Mouse (Mus musculus) neural tube, embryonic 14.5 days (tissue): ENCODE measurements around the gene Zfp277. TPM values are rescaled to one million over a fixed set of nuclear protein-coding genes. Genes with fewer than 3 reads are reported as not detected.

ENCODE experiments used
- ATAC-seq: fragments of 200-750 bp; cut with Nextera tagmentation; 2 replicates; pipeline ENCODE4 v1.8.0; 2017; ENCODE audit warnings: low read depth, mild to moderate bottlenecking, moderate TSS enrichment, moderate library complexity
- H3K27ac ChIP-seq: fragments of 300-500 bp; sonication (generic); 2 replicates; pipeline ENCODE4 v1.5.1; 2014; ENCODE audit warnings: low read depth, mild to moderate bottlenecking, control low read depth, low read length, moderate library complexity, mixed read lengths
- H3K27me3 ChIP-seq: fragments of 300-500 bp; sonication (generic); 2 replicates; pipeline ENCODE4 v1.6.1; 2014; ENCODE audit warnings: low read length; ENCODE audit not compliant: control insufficient read depth, insufficient read depth
- H3K36me3 ChIP-seq: fragments of 300-500 bp; sonication (generic); 2 replicates; pipeline ENCODE4 v1.6.1; 2014; ENCODE audit warnings: low read length, mixed read lengths; ENCODE audit not compliant: control insufficient read depth, insufficient read depth
- H3K4me1 ChIP-seq: fragments of 300-500 bp; sonication (generic); 2 replicates; pipeline ENCODE4 v1.6.1; 2014; ENCODE audit warnings: low read length; ENCODE audit not compliant: control insufficient read depth, insufficient read depth
- H3K4me2 ChIP-seq: fragments of 300-500 bp; sonication (generic); 2 replicates; pipeline ENCODE4 v1.6.1; 2014; ENCODE audit warnings: mild to moderate bottlenecking, low read depth, low read length, control low read depth
- H3K4me3 ChIP-seq: fragments of 300-500 bp; sonication (generic); 2 replicates; pipeline ENCODE4 v1.5.1; 2014; ENCODE audit warnings: low read depth, low read length, control low read depth, mixed read lengths
- H3K9ac ChIP-seq: fragments of 300-500 bp; sonication (generic); replicated peaks from 2 replicates; pipeline ENCODE4 v1.6.1; 2014; ENCODE audit warnings: low read depth, mild to moderate bottlenecking, control low read depth, low read length, mixed read lengths
- H3K9me3 ChIP-seq: fragments of 300-500 bp; sonication (generic); 2 replicates; pipeline ENCODE4 v1.6.1; 2016; ENCODE audit warnings: low read length; ENCODE audit not compliant: control insufficient read depth
- WGBS: fragments of 180-500 bp; shearing (Covaris S2); extraction: QIAGEN DNeasy Blood & Tissue Kit; methylation state at CpG from one replicate; pipeline ENCODE4 v1.1.7; 2014; 5-methylcytosine and 5-hydroxymethylcytosine counted together
- polyA plus RNA-seq: library from polyadenylated mRNA; unstranded; fragments of >200 nt; fragmentation: Nextera tagmentation; extraction: Ambion mirVana; gene quantifications from 2 replicates; pipeline ENCODE4 v1.2.1, GENCODE M21; 2014

Zfp277 gene
- polyA plus RNA-seq, 1 experiment from 2014 or later: 30.6 TPM

DNA sequence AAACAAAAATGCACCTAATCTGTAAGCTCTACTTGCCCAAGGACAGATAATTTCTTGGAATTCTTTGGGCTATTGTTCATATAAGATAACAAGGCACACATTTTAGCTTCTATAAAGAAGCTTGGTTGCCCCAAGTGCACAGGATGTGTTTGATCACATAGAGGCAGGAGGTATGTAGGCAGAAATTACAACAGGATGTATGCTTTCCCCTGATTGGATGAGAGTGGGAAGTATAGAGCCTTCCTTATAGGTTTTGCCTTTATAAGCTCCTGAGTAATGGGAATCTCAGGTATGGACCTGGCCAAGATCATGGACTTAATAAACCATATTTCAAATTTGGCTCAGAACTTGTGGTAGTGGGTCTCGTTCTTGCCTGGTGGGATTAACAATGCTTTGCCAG is 20.7 kb downstream of the Zfp277 start:
- ATAC-seq: no peak
- no peak overlapping the region for H3K4me3 ChIP-seq
- H3K4me2 ChIP-seq: no peak overlapping the region
- no peaks in the 10 kb centered on the region for H3K4me1 ChIP-seq
- WGBS: 83% methylated on average over 1 of the region's 1 CpGs
- no peaks in the 10 kb centered on the region for H3K36me3 ChIP-seq
- H3K27me3 ChIP-seq: no peaks in the 10 kb centered on the region
- H3K27ac ChIP-seq: no peak overlapping the region
- H3K9ac ChIP-seq: no peak overlapping the region
- no peaks in the 10 kb centered on the region for H3K9me3 ChIP-seq

DNA sequence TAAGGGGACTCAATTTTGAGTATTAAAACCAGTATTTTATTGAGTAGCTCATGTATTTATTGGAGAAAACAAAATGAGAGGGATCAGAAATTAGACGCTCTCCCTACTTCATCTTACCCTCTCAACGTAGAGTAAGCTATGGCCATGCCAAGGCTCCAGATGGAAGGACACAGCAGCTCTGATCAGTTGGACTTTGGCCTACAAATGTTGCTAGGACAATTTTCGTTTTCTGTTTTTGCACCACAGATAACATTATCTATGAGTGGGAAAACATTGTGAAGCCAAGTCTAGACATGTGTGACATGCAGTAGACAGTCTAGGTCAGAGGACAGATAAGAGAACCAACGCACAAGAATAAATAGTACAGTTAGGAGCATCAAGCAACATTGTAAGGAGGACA is 28.4 kb downstream of the Zfp277 start:
- Histone ChIP-seq H3K4me1 (peaks cover 4% of the 10 kb centered on the region; the same call in 1 of the 2 replicates), H3K27ac (no peak overlapping the region), H3K9me3 (no peaks in the 10 kb centered on the region), H3K27me3 (no peaks in the 10 kb centered on the region), H3K36me3 (no peaks in the 10 kb centered on the region), H3K4me2 (no peak overlapping the region), H3K4me3 (no peak overlapping the region), H3K9ac (no peak overlapping the region)
- WGBS: 94% methylated on average over 4 of the region's 4 CpGs
- no peak for ATAC-seq

- ATAC-seq: peak; percentile 65; the same call in 1 of the 2 replicates
- H3K27me3 ChIP-seq: no peaks in the 10 kb centered on the region
- no peaks in the 10 kb centered on the region for H3K36me3 ChIP-seq
- H3K9ac ChIP-seq: 0 out of 2 replicates have a peak overlapping the region, but pooled peaks have one; percentile 11
- H3K9me3 ChIP-seq: no peaks in the 10 kb centered on the region
- H3K4me2 ChIP-seq: no peak overlapping the region
- 57% methylated on average over 8 of the region's 8 CpGs for WGBS
- H3K4me3 ChIP-seq: no peak overlapping the region
- H3K4me1 ChIP-seq: peaks cover 4% of the 10 kb centered on the region; the same call in 1 of the 2 replicates
- no peak overlapping the region for H3K27ac ChIP-seq
Measured at GRCm38 (mm10) chr12:40415312-40415925, 30.3 kb downstream of the Zfp277 start.

DNA sequence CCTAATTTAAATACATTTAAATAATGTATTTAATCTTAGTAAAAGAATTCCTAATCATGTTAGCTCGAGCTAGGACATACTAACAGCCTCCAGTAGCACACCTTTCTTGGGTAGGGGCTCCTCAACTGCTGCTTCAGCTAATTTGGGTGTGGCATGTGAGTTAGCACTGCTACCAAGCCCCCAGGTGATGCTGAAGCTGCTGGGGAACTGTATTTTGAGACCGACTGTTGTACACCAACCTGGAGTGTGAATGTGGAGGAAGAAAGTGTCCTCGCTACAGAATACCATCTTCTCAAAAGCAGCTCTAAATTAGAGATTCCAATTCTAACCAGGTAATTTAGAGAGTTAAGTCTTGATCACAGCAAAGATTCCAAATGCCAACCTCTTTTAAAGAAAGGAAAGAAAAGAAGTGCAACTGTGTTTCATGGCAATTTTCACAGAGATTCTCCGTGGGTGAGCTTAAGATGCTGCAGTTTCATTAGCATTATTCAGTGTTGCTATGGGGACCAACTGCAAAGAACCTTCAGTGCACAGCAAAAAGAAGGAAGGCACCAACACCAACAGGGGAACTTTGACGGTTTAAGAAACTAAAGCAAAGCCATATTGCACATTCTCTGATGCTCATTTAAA is 30.9 kb downstream of the Zfp277 start:
- Histone ChIP-seq H3K4me1 (peaks cover 4% of the 10 kb centered on the region; the same call in 1 of the 2 replicates), H3K9me3 (no peaks in the 10 kb centered on the region), H3K4me2 (0 out of 2 replicates have a peak overlapping the region, but pooled peaks have one; percentile 11), H3K27ac (peak overlapping the region; percentile 62), H3K9ac (no peak overlapping the region), H3K27me3 (no peaks in the 10 kb centered on the region), H3K4me3 (no peak overlapping the region), H3K36me3 (no peaks in the 10 kb centered on the region)
- peak; percentile 76; the same call in 1 of the 2 replicates for ATAC-seq
- 21% methylated on average over 5 of the region's 5 CpGs for WGBS

DNA sequence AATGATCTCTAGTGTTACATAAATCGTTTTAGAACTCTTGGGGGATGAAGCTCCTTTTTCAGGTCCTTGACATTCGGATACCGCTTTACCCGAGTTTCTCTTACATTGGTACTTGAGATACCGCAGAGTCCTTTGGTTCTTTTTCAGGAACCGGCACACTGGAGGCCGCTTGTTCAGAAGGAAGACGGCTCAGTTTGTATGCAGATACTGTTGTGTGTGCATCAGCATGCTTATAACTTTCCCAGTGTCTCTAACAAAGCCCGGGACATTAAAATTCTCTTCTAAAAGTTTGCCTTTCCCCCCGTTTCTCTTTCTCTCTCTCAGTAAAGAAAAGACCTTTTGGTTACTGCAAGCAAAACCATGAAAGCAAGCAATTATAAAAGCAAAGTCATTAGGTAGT is 45.9 kb downstream of the Zfp277 start:
- Histone ChIP-seq H3K27me3 (no peaks in the 10 kb centered on the region), H3K27ac (no peak overlapping the region), H3K9ac (no peak overlapping the region), H3K4me3 (no peak overlapping the region), H3K9me3 (no peaks in the 10 kb centered on the region), H3K4me1 (no peaks in the 10 kb centered on the region), H3K36me3 (no peaks in the 10 kb centered on the region), H3K4me2 (no peak overlapping the region)
- WGBS: 66% methylated on average over 10 of the region's 10 CpGs
- ATAC-seq: no peak

- H3K9me3 ChIP-seq: no peaks in the 10 kb centered on the region
- no peak overlapping the region for H3K9ac ChIP-seq
- no peaks in the 10 kb centered on the region for H3K36me3 ChIP-seq
- H3K4me2 ChIP-seq: no peak overlapping the region
- H3K27ac ChIP-seq: no peak overlapping the region
- no peak overlapping the region for H3K4me3 ChIP-seq
- WGBS: 92% methylated on average over 2 of the region's 2 CpGs
- no peaks in the 10 kb centered on the region for H3K4me1 ChIP-seq
- H3K27me3 ChIP-seq: no peaks in the 10 kb centered on the region
- no peak for ATAC-seq
Measured at GRCm38 (mm10) chr12:40399386-40399785, 46.3 kb downstream of the Zfp277 start.

GRCm38 (mm10) chr12:40398916-40399315 is 46.8 kb downstream of the Zfp277 start:
- Histone ChIP-seq H3K4me3 (no peak overlapping the region), H3K4me2 (no peak overlapping the region), H3K27ac (no peak overlapping the region), H3K9ac (no peak overlapping the region), H3K9me3 (no peaks in the 10 kb centered on the region), H3K36me3 (no peaks in the 10 kb centered on the region), H3K27me3 (no peaks in the 10 kb centered on the region), H3K4me1 (no peaks in the 10 kb centered on the region)
- WGBS: 58% methylated on average over 2 of the region's 2 CpGs
- peak; percentile 86 for ATAC-seq

- WGBS: 54% methylated on average over 3 of the region's 3 CpGs
- no peak overlapping the region for H3K27ac ChIP-seq
- H3K36me3 ChIP-seq: no peaks in the 10 kb centered on the region
- H3K27me3 ChIP-seq: no peaks in the 10 kb centered on the region
- 0 out of 2 replicates have a peak, but pooled peaks cover 3% of the 10 kb centered on the region for H3K4me1 ChIP-seq
- no peak for ATAC-seq
- no peak overlapping the region for H3K4me2 ChIP-seq
- H3K9ac ChIP-seq: no peak overlapping the region
- no peaks in the 10 kb centered on the region for H3K9me3 ChIP-seq
- H3K4me3 ChIP-seq: no peak overlapping the region
Measured at GRCm38 (mm10) chr12:40392869-40393268, 52.8 kb downstream of the Zfp277 start.

- Histone ChIP-seq H3K9ac (no peak overlapping the region), H3K9me3 (no peaks in the 10 kb centered on the region), H3K4me3 (no peak overlapping the region), H3K27me3 (no peaks in the 10 kb centered on the region), H3K4me1 (0 out of 2 replicates have a peak, but pooled peaks cover 3% of the 10 kb centered on the region), H3K4me2 (no peak overlapping the region), H3K36me3 (no peaks in the 10 kb centered on the region), H3K27ac (no peak overlapping the region)
- ATAC-seq: no peak
- WGBS: 81% methylated on average over 1 of the region's 1 CpGs
Measured at GRCm38 (mm10) chr12:40391262-40391661, 54.4 kb downstream of the Zfp277 start.
